Mouse (Mus musculus) intestine, embryonic 14.5 days (tissue): ENCODE results near the gene Rai14. TPM values are rescaled to one million over a fixed set of nuclear protein-coding genes. Genes with fewer than 3 reads are reported as not detected.

Source experiments
- ATAC-seq: fragments of 200-750 bp; cut with Nextera tagmentation; replicated peaks from 2 replicates; pipeline ENCODE4 v1.8.0; 2017; ENCODE audit warnings: low read depth, moderate number of reproducible peaks, moderate TSS enrichment, moderate library complexity; ENCODE audit not compliant: low FRiP score, low TSS enrichment
- DNase-seq: peaks from one replicate; pipeline ENCODE4 v3.0.0-alpha.2; 2018; ENCODE audit warnings: low spot score
- H3K27ac ChIP-seq: fragments of 300-500 bp; sonication (generic); 2 replicates; pipeline ENCODE4 v1.5.1; 2014; ENCODE audit warnings: low read depth, mild to moderate bottlenecking, control low read depth
- H3K27me3 ChIP-seq: fragments of 300-500 bp; sonication (generic); replicated peaks from 2 replicates; pipeline ENCODE4 v1.6.1; 2014; ENCODE audit warnings: low read length, control low read depth; ENCODE audit not compliant: control insufficient read depth, insufficient read depth
- H3K36me3 ChIP-seq: fragments of 300-500 bp; sonication (generic); 2 replicates; pipeline ENCODE4 v1.6.1; 2014; ENCODE audit warnings: low read length, control low read depth; ENCODE audit not compliant: control insufficient read depth, insufficient read depth
- H3K4me1 ChIP-seq: fragments of 300-500 bp; sonication (generic); replicated peaks from 2 replicates; pipeline ENCODE4 v1.6.1; 2014; ENCODE audit warnings: low read length, control low read depth, mixed read lengths; ENCODE audit not compliant: control insufficient read depth, insufficient read depth
- H3K4me2 ChIP-seq: fragments of 300-500 bp; sonication (generic); 2 replicates; pipeline ENCODE4 v1.6.1; 2014; ENCODE audit warnings: low read length
- H3K4me3 ChIP-seq: fragments of 300-500 bp; sonication (generic); 2 replicates; pipeline ENCODE4 v1.5.1; 2014; ENCODE audit warnings: low read depth, low read length, control low read depth, mixed read lengths
- H3K9ac ChIP-seq: fragments of 300-500 bp; sonication (generic); 2 replicates; pipeline ENCODE4 v1.6.1; 2014; ENCODE audit warnings: mild to moderate bottlenecking, low read length
- H3K9me3 ChIP-seq: fragments of 300-500 bp; sonication (generic); 2 replicates; pipeline ENCODE4 v1.6.1; 2016; ENCODE audit warnings: low read length, control low read depth; ENCODE audit not compliant: control insufficient read depth
- WGBS: fragments of 180-500 bp; shearing (Covaris S2); extraction: QIAGEN DNeasy Blood & Tissue Kit; methylation state at CpG from one replicate; pipeline ENCODE4 v1.1.7; 2014; 5-methylcytosine and 5-hydroxymethylcytosine counted together
- polyA plus RNA-seq: library from polyadenylated mRNA; unstranded; fragments of >200 nt; fragmentation: Nextera tagmentation; extraction: Ambion mirVana; gene quantifications from 2 replicates; pipeline ENCODE4 v1.2.1, GENCODE M21; 2014

Rai14 gene
- polyA plus RNA-seq, 1 experiment from 2014 or later, result 20.4 TPM

DNA sequence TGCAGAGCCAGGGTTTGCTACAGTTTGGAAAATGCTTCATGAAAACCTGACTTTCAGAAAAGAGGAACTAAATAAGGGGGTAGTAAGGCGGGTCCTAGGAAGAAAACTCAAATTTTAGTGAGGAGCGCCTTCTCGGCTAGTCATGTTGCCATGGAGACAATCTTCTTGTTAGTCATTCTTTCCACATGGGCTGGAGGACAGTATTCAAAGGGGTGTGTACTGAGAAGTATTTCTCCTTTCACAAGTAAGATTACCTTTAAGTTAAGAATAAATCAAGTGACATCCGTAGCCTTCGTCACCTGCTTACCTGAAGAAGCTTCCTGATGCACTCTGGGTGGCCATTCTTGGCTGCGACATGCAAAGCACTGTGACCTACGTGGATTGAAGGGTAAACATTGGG lies 115.0 kb downstream of the Rai14 start:
- 75% methylated on average over 7 of the region's 7 CpGs for WGBS
- no peak for ATAC-seq
- H3K9ac ChIP-seq, result no peak overlapping the region
- no peak overlapping the region for H3K27ac ChIP-seq
- peaks cover 12% of the 10 kb centered on the region for H3K4me1 ChIP-seq
- no peak for DNase-seq
- H3K4me3 ChIP-seq, result no peak overlapping the region
- no peaks in the 10 kb centered on the region; the same call in 1 of the 2 replicates for H3K36me3 ChIP-seq
- H3K4me2 ChIP-seq, result no peak overlapping the region
- no peaks in the 10 kb centered on the region for H3K27me3 ChIP-seq
- no peaks in the 10 kb centered on the region for H3K9me3 ChIP-seq

DNA sequence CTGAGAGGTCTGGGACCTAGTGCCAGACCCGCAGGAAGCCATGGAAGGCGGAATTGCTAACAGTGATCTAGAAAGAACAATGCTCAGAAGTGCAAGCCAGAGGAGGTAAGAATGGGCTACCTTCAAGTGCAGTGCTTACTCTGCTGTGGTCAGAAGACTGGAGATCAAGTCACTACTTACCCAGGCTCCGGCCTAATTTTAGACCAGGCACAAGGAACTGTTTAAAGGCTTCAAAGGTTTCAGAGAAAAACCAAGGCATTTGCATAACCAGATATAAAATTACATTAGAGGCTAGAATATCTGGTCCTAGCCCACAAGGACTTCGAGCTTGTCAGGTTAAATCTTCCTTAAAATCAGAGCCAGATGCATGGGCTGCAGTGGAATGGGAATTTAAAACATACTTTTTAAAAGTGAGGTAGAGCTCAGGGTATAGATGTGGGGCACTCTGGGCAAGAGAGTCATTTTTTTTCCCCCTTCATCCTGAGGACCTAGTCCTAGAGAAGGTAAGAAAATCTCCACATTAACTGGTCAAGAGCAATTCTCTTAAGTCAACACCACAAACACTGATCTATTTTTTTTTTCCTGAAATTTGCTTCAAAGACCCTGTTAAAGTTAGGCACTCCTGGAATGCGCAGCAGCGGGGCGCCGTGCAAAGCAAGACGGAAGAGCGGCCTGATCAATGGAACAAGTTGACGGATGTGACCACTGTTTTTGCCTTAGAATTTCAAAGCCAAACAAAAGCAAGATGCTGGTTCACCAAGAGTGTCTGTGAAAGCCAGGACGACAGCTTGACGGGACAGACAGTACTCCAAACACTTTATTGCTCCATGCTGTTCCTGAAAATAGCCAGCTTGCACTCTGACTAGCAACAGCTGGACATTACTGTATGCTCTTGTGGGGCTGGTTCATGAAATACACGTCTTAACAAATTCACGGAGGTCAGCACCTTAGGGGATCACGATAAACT lies 115.9 kb downstream of the Rai14 start:
- Histone ChIP-seq H3K4me2 (no peak overlapping the region), H3K4me3 (no peak overlapping the region), H3K4me1 (peaks cover 12% of the 10 kb centered on the region), H3K9ac (no peak overlapping the region), H3K27ac (no peak overlapping the region), H3K9me3 (no peaks in the 10 kb centered on the region), H3K36me3 (no peaks in the 10 kb centered on the region; the same call in 1 of the 2 replicates), H3K27me3 (no peaks in the 10 kb centered on the region)
- WGBS, result 42% methylated on average over 16 of the region's 16 CpGs
- DNase-seq (no peak), ATAC-seq (no peak)

DNA sequence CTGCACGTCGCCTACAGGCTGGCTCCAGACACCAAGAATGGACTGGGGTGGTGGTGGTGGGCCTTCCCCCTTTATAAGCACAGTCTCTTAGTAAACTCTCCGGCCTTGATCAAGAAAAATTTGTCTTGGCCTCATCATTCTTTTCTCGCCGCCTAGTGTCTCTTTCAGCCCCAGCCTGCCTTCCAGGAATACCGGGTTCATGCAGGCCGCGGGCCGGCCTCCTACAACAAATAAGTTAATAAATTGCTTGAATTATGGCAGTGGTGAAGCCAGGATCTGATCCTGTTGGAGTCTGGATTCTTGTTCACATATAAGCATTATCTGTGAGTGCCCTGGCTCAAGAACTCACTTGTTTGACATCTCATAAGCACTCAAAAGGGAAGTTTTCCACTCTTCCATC lies 117.6 kb downstream of the Rai14 start:
- no peaks in the 10 kb centered on the region for H3K27me3 ChIP-seq
- 75% methylated on average over 9 of the region's 9 CpGs for WGBS
- H3K27ac ChIP-seq, result no peak overlapping the region
- H3K4me2 ChIP-seq, result no peak overlapping the region
- ATAC-seq (no peak), DNase-seq (no peak)
- peaks cover 7% of the 10 kb centered on the region; the same call in 1 of the 2 replicates for H3K36me3 ChIP-seq
- H3K4me1 ChIP-seq, result peaks cover 7% of the 10 kb centered on the region; the same call in 1 of the 2 replicates
- no peaks in the 10 kb centered on the region for H3K9me3 ChIP-seq
- H3K4me3 ChIP-seq, result no peak overlapping the region
- H3K9ac ChIP-seq, result no peak overlapping the region

DNA sequence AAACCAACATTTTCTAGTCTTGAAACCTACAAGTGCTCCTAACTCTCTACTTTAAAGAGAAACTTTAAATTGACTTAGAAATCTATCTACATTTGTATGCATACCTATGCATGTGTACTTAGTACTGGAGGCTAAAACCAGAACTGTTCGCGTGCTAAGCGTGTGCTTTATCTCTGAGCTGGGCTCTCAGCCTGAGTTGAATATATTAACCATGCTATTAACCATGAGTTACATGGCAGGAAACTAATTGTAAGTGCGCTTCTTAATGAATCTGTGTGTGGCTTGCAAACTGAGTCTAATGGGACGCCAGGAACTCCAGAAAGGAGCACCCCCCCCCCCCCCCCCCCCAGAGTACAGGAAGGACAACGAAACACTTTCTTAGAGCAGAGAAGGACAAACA lies 119.0 kb downstream of the Rai14 start:
- H3K9ac ChIP-seq, result no peak overlapping the region
- no peak overlapping the region for H3K4me3 ChIP-seq
- H3K4me2 ChIP-seq, result no peak overlapping the region

DNA sequence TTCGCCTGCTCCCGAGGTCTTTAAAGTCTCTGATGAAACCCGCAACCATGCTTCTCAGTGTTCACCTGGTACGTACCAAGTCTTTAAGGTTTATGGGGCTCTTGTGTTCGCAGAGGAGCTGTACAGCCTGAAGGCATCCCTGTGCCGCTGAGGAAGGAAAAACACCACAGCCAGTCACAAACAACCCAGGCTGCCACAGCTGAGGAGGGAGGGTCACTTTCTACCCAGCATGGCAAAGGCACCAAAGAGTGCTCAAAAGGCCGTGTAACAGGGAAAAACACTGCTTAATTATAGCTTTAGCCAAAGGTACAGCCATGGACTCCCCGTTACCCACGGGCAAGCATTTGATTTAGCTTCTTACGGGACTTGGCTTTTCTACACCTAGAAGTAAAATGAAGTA lies 119.5 kb downstream of the Rai14 start:
- no peak for DNase-seq
- Histone ChIP-seq H3K9me3 (no peaks in the 10 kb centered on the region), H3K27ac (no peak overlapping the region), H3K27me3 (no peaks in the 10 kb centered on the region), H3K36me3 (peaks cover 7% of the 10 kb centered on the region; the same call in 1 of the 2 replicates), H3K4me2 (no peak overlapping the region), H3K4me3 (no peak overlapping the region), H3K4me1 (peaks cover 7% of the 10 kb centered on the region; the same call in 1 of the 2 replicates), H3K9ac (no peak overlapping the region)
- ATAC-seq, result no peak
- 71% methylated on average over 10 of the region's 10 CpGs for WGBS

More for the DNA sequence above, 119.0 kb downstream of the Rai14 start:
- peaks cover 7% of the 10 kb centered on the region; the same call in 1 of the 2 replicates for H3K4me1 ChIP-seq
- whole genome bisulfite sequencing, result 84% methylated on average over 6 of the region's 6 CpGs
- H3K36me3 ChIP-seq, result peaks cover 7% of the 10 kb centered on the region; the same call in 1 of the 2 replicates
- DNase-seq (no peak), ATAC-seq (no peak)
- no peak overlapping the region for H3K27ac ChIP-seq
- no peaks in the 10 kb centered on the region for H3K27me3 ChIP-seq
- H3K9me3 ChIP-seq, result no peaks in the 10 kb centered on the region

DNA sequence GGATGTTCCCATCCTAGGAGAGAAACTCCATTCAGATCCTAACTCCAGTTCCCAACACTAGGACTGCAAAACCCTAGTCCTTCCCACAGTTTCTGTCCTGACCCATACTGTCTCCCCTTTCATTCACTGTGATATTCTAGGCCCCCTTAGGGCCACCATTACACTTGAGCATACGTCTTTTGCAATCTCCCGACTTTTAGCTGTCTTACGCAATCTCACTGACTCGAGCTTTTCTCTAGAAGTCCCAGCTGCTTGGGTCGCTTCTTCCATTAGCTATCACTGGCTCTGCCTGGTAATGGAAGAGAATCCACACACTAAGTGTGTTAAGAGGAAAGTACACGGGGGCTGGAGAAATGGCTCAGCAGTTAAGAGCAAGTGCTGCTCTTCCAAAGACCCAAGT lies 121.3 kb downstream of the Rai14 start:
- H3K4me1 ChIP-seq, result no peaks in the 10 kb centered on the region
- ATAC-seq, result no peak
- H3K4me2 ChIP-seq, result no peak overlapping the region
- H3K9ac ChIP-seq, result no peak overlapping the region
- no peak overlapping the region for H3K27ac ChIP-seq
- no peak for DNase-seq
- 84% methylated on average over 6 of the region's 6 CpGs for WGBS
- H3K4me3 ChIP-seq, result no peak overlapping the region
- H3K27me3 ChIP-seq, result no peaks in the 10 kb centered on the region
- H3K9me3 ChIP-seq, result no peaks in the 10 kb centered on the region
- peaks cover 12% of the 10 kb centered on the region; the same call in 1 of the 2 replicates for H3K36me3 ChIP-seq

DNA sequence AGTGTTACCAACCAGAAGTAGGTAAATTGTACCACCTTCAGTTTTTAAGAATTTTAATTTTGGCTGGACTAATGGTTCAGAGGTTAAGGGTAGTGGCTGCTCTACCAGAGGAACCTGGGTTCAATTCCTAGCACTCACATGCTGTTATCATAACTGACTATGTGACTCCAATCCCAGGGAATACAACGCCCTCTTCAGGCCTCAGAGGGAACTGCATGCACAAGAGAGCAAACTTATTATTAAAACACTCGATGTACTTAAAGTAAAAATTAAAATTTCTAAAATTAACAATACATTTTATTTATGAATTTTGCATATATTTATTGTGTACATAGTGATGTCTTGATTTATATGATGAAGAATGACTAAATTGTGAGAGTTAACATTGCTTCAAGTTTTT lies 127.9 kb downstream of the Rai14 start:
- no peaks in the 10 kb centered on the region for H3K9me3 ChIP-seq
- H3K27ac ChIP-seq, result no peak overlapping the region
- no peak for ATAC-seq
- no peak overlapping the region for H3K9ac ChIP-seq
- H3K4me2 ChIP-seq, result no peak overlapping the region
- WGBS, result 80% methylated on average over 2 of the region's 2 CpGs
- no peaks in the 10 kb centered on the region for H3K27me3 ChIP-seq
- no peak for DNase-seq
- H3K4me1 ChIP-seq, result no peaks in the 10 kb centered on the region
- peaks cover 15% of the 10 kb centered on the region; the same call in 1 of the 2 replicates for H3K36me3 ChIP-seq
- H3K4me3 ChIP-seq, result no peak overlapping the region

DNA sequence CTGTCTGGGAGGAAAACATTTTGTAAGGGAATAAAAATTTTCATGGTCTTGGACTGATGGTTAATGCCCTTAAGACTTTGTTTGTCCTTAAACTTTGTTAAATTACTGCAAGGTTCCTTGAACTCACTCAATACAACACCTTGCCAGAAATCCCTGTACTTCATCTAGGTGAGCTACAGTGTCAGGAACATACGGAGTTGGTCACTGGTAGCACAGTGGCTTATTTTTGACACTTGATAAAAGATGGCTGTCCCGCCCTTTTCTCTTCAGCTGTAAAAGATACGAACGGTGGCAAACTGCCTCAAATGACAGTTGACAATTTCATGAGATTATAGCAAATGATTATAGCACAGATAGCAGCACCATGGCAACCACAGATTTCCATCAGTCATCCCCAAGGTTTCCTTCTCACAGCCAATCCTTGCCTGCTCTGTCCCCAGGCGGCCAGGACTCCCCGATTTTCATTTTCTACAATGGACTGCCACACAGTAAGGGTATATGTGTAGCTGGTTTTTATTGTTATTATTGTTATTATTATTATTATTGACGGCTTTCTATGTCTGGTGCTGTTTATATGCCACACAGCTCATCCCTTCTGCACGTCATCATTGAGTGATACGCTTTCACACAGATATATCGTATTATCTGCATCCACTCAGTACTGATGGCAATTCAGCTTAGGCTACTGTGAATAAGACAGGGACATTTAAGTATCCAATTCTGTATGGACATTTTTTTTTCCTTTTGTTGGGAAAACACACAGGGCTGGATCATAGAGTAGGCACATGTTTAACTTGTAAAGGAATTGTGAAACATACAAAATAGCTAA lies 129.9 kb downstream of the Rai14 start:
- H3K4me1 ChIP-seq, result no peaks in the 10 kb centered on the region
- ATAC-seq, result no peak
- DNase-seq, result no peak
- no peak overlapping the region for H3K9ac ChIP-seq
- H3K4me2 ChIP-seq, result no peak overlapping the region
- WGBS, result 86% methylated on average over 10 of the region's 10 CpGs
- H3K27me3 ChIP-seq, result no peaks in the 10 kb centered on the region
- H3K4me3 ChIP-seq, result no peak overlapping the region
- no peak overlapping the region for H3K27ac ChIP-seq
- H3K9me3 ChIP-seq, result no peaks in the 10 kb centered on the region
- peaks cover 15% of the 10 kb centered on the region; the same call in 1 of the 2 replicates for H3K36me3 ChIP-seq
